Mouse (Mus musculus): ENCODE data around the gene Git1.

GRCm38 (mm10) chr11:77491123-77491501, 2.2 kb upstream of the Git1 start:
- no peak for TF ChIP-seq MAX (IDR thresholded peaks at IDR 0.05)
- TF ChIP-seq CTCF (IDR thresholded peaks at IDR 0.05; ENCODE audit: control insufficient read depth, insufficient read depth, insufficient read length) = peak; percentile 95
- no peak for TF ChIP-seq CEBPB (IDR thresholded peaks at IDR 0.05; ENCODE audit: low read depth)
